19 mouse cellular contexts compared by ENCODE assay signal in the genomic region with DNA sequence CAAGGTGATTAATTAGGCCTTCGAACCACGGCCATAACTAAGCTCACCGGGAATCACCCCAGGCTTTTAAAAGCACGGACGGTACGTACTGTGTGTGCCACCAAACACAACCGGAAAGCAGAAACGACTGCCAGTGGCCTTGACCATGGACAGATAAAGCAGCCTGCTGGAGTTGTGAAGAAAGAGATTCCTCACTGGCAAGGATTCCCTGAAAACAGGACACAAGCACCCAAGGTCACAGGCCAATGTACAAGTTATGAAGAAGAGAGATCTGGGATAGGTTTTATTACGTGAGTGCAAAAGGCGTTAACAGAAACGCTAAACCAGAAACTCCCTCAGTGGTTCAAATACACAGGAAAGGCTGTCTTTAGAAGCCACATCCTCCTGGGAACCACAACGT.
DNase-seq lines count a peak whose midpoint lies in the region; ATAC-seq and TF ChIP-seq lines count a peak whose summit lies in the region.
"Had no signal": no experiment of that assay in that cellular context is flagged by ENCODE, and none has a peak within 500 bp of the region (broad histone marks: within the 10 kb centered on the region; RNA-seq: fewer than 3 reads in every experiment).

No protein-coding gene starts in this region.

- no peak for ATAC-seq in CD4-positive, CD25-positive, alpha-beta regulatory T cell, adult 4 months
- ATAC-seq: intestine, postnatal 0 days had no signal

- TF ChIP-seq CTCF in layer of hippocampus, adult 2 months (conservative IDR thresholded peaks at IDR 0.05): no peak

- peak; percentile 27 for DNase-seq in CD4-positive, CD25-positive, alpha-beta regulatory T cell, adult 2 months (ENCODE audit: low read depth, low spot score)
- peak in 1 of 2 experiments; percentile 8 for DNase-seq in layer of hippocampus, adult 2 months (ENCODE audit: low spot score in 2 of 2)
- DNase-seq in layer of hippocampus, adult 11-12 months (ENCODE audit: low spot score): no peak
- peak; percentile 75 for DNase-seq in adrenal gland, adult 8-10 months
- DNase-seq in skeletal muscle tissue, adult 2 months (ENCODE audit: low read depth, low spot score): peak; percentile 38
- no peak for DNase-seq in retina, embryonic 14.5 days (ENCODE audit: low spot score)
- no peak for DNase-seq in cerebellum, adult 11 months
- DNase-seq: cerebellum, adult 9-10 months; left cerebral cortex, postnatal 4 days; liver; lung, adult 18-20 months; lung, postnatal 14 days; midbrain, embryonic 14.5 days; right cerebral cortex, postnatal 14 days had no signal

- H3K4me3 ChIP-seq in layer of hippocampus, adult 2 months: no peak overlapping the region
- H3K4me3 ChIP-seq: forebrain, embryonic 12.5 days; hindbrain, embryonic 15.5 days; neural tube, embryonic 13.5 days had no signal

- peak overlapping the region; percentile 82 for H3K27ac ChIP-seq in layer of hippocampus, adult 2 months
- H3K27ac ChIP-seq: forebrain, embryonic 12.5 days; hindbrain, embryonic 15.5 days; neural tube, embryonic 13.5 days had no signal

Comparison
In these comparisons a context has a peak if more than half of its experiments do, and no peak if none do; other contexts are left out.
1. DNase-seq: peak in CD4-positive, CD25-positive, alpha-beta regulatory T cell, adult 2 months (single experiment), adrenal gland, adult 8-10 months (single experiment) and skeletal muscle tissue, adult 2 months (single experiment); none in layer of hippocampus, adult 11-12 months (single experiment), retina, embryonic 14.5 days (single experiment) and cerebellum, adult 11 months (single experiment).